Mouse (Mus musculus) bone marrow macrophage, adult 2 months (primary cell): Measurements from ENCODE around the gene Gm37419.

Experiments used
- CTCF ChIP-seq: IDR thresholded peaks from 2 replicates; pipeline ENCODE4 v1.5.1; 2012; ENCODE audit warnings: low read depth, mild to moderate bottlenecking, low read length, moderate library complexity
- POLR2A ChIP-seq: IDR thresholded peaks from 2 replicates; pipeline ENCODE4 v1.6.1; 2012; ENCODE audit warnings: mild to moderate bottlenecking, low read depth, low read length, borderline replicate concordance

DNA sequence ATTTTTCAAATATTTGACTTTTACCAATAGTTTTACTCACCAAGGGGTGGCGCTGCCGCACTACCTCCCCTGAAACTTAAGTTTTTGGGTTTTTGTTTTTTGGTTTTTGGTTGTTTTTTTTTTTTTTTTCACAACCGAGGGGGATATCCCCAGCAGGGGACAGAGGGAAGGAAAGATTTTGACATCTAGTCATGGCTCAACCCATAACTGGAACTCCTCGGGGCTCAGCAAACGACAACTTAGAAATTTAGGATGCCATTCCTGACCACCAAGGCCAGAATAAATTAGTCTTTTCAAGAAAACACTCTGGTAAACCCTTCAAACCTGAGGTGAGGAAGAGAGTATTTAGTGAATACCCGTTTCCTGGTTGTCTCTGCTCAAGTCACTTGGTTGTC, 2.8 kb upstream of the Gm37419 start:
- TF ChIP-seq CTCF (no peak), POLR2A (no peak)
